Mouse (Mus musculus) megakaryocyte, adult 5-6 weeks (primary cell): ENCODE data around the gene Gpsm3. TPM values are rescaled to one million over a fixed set of nuclear protein-coding genes. Genes with fewer than 3 reads are reported as not detected.
"Not testable (repeated sequence)": the region's sequence is repeated elsewhere in the genome, so short reads cannot be mapped to it uniquely, and the experiment has no call there.

Experiments
- ATAC-seq: 2 replicates; pipeline ENCODE4 v1.8.0; 2016; ENCODE audit warnings: mild to moderate bottlenecking, inconsistent platforms; ENCODE audit not compliant: poor library complexity, severe bottlenecking
- total RNA-seq, 2 experiments: library from RNA; stranded (forward) in 1 of 2; stranded (reverse) in 1 of 2; fragments of 153-499, 151-499 nt in 1 of 2; fragments of 221-1000, 200-1000 nt in 1 of 2; gene quantifications; 2 replicates each; pipeline versions ENCODE4 v1.2.3 to v1.2.4; 2015 to 2017

The Gpsm3 gene
- total RNA-seq (2015), result 243 and 248 TPM in 2 replicates
- total RNA-seq (2017), result 75.7 and 109 TPM in 2 replicates

GRCm38 (mm10) chr17:34589681-34590101 lies at the start of gene Gpsm3:
Gene Gpsm3 (plus strand): TSS chr17:34589806.
- peak; percentile 27 for ATAC-seq

- ATAC-seq, result not testable (repeated sequence)
Measured at GRCm38 (mm10) chr17:34543567-34543966, 46.0 kb upstream of the Gpsm3 start.

- no peak for ATAC-seq
Measured at GRCm38 (mm10) chr17:34546797-34547196, 42.8 kb upstream of the Gpsm3 start.

GRCm38 (mm10) chr17:34547601-34548000 lies 42.0 kb upstream of the Gpsm3 start:
- ATAC-seq, result no peak

GRCm38 (mm10) chr17:34549156-34549555 lies 40.5 kb upstream of the Gpsm3 start:
- ATAC-seq, result no peak

GRCm38 (mm10) chr17:34549843-34550242 lies 39.8 kb upstream of the Gpsm3 start:
- ATAC-seq, result no peak

- ATAC-seq, result peak; percentile 94
Measured at GRCm38 (mm10) chr17:34555483-34555882, 34.1 kb upstream of the Gpsm3 start.

- no peak for ATAC-seq
Measured at GRCm38 (mm10) chr17:34556406-34556805, 33.2 kb upstream of the Gpsm3 start.

- ATAC-seq, result no peak
Measured at GRCm38 (mm10) chr17:34557411-34557810, 32.2 kb upstream of the Gpsm3 start.

- ATAC-seq, result no peak
Measured at GRCm38 (mm10) chr17:34559116-34559515, 30.5 kb upstream of the Gpsm3 start.

- ATAC-seq, result 0 out of 2 replicates have a peak, but pooled peaks have one; percentile 34
Measured at GRCm38 (mm10) chr17:34559895-34560294, 29.7 kb upstream of the Gpsm3 start.

- no peak for ATAC-seq
Measured at GRCm38 (mm10) chr17:34560438-34560837, 29.2 kb upstream of the Gpsm3 start.

GRCm38 (mm10) chr17:34561200-34561599 lies 28.4 kb upstream of the Gpsm3 start:
- peak; percentile 93 for ATAC-seq

- ATAC-seq, result no peak
Measured at GRCm38 (mm10) chr17:34562595-34562994, 27.0 kb upstream of the Gpsm3 start.

GRCm38 (mm10) chr17:34563354-34563753 lies 26.3 kb upstream of the Gpsm3 start:
- ATAC-seq, result no peak

- no peak for ATAC-seq
Measured at GRCm38 (mm10) chr17:34564003-34564421, 25.6 kb upstream of the Gpsm3 start, which contains the start of gene Notch4. Gene Notch4 (plus strand): TSS chr17:34564268.

- no peak for ATAC-seq
Measured at GRCm38 (mm10) chr17:34564796-34565195, 24.8 kb upstream of the Gpsm3 start.

- ATAC-seq, result no peak
Measured at GRCm38 (mm10) chr17:34567311-34567710, 22.3 kb upstream of the Gpsm3 start.

GRCm38 (mm10) chr17:34568421-34568820 lies 21.2 kb upstream of the Gpsm3 start:
- no peak for ATAC-seq

- no peak for ATAC-seq
Measured at GRCm38 (mm10) chr17:34569919-34570318, 19.7 kb upstream of the Gpsm3 start.

- peak; percentile 56; the same call in 1 of the 2 replicates for ATAC-seq
Measured at GRCm38 (mm10) chr17:34571875-34572274, 17.7 kb upstream of the Gpsm3 start.

- ATAC-seq, result no peak
Measured at GRCm38 (mm10) chr17:34572361-34572760, 17.2 kb upstream of the Gpsm3 start.

- no peak for ATAC-seq
Measured at GRCm38 (mm10) chr17:34576577-34576976, 13.0 kb upstream of the Gpsm3 start.
